Mouse (Mus musculus) neural tube, embryonic 10.5 days (tissue): Measurements from ENCODE around the gene Arl2.
"Not testable (repeated sequence)": the region's sequence is repeated elsewhere in the genome, so short reads cannot be mapped to it uniquely, and the experiment has no call there.

ENCODE experiments used
- DNase-seq: peaks from one replicate; pipeline ENCODE4 v3.0.0-alpha.2; 2017; ENCODE audit warnings: low spot score; ENCODE audit errors: extremely low spot score

The Arl2 gene

GRCm38 (mm10) chr19:6141394-6141749, at the start of gene Arl2:
Gene Arl2, minus strand, starts transcription at chr19:6141548.
- DNase-seq, result peak; percentile 87

GRCm38 (mm10) chr19:6184131-6184530, 42.8 kb upstream of the Arl2 start, which contains the start of gene Majin:
Gene Majin, plus strand, starts transcription at chr19:6184388.
- no peak for DNase-seq

DNA sequence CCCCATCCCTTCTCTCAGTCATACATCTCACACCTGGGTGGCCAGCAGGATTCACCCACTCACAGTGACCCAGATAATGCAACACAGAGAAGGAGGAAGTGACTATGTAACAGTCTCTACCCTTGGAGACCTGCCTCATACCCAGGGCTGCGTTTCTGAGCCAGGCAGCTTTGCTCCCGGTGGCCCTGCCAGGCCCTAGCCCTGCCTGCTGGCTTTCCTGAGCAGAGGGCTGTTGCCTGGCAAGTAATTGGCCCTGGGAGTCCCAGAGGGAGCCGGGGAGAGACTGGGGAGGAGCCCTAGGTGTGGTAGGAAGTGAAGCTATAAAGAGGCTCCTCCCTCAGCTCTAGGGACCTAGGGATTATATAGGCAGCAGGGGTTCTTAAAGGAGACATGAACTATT, 41.2 kb upstream of the Arl2 start:
- no peak for DNase-seq

DNA sequence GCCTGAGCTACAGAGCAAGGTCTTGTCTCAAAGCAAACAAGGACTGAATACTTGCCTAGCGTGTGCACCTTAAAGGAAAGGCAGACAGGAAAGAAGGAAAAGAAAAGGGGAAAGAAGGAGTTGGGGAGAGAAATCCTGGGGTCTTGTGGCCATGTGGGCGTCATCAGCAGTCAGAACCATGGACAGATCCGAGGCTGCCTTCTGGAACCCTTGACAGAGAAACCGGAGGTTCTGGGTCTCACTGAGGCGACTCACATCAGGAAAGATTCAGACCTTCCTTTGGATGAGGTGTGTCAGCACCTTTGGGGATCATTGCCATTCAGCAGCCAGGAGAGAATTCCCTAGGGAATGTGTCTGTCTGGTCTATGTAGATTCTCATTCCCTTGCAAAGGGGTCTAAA, 40.3 kb upstream of the Arl2 start:
- DNase-seq, result peak; percentile 36

GRCm38 (mm10) chr19:6178775-6179174, 37.4 kb upstream of the Arl2 start:
- DNase-seq, result no peak

- no peak for DNase-seq
Observed at GRCm38 (mm10) chr19:6174771-6175170, 33.4 kb upstream of the Arl2 start.

DNA sequence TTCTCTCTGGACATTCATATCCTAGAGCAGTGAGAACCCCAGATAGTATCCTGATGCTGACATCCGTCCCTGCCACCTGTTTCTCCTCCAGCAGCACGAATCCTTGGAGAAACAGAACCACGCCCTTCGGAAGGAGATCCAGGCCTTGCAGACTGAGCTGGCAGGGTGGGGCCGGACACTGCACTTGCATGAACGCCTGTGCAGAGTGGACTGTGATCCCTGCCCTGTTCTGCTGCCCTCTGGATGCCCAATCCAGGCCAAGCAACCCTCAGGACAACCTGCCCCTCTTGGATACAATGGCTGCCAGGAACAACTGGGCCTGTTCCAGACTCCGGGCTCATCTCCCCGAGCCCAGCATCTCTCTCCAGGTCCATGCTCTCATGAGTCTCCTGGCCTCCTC, 29.9 kb upstream of the Arl2 start:
- DNase-seq, result no peak

DNA sequence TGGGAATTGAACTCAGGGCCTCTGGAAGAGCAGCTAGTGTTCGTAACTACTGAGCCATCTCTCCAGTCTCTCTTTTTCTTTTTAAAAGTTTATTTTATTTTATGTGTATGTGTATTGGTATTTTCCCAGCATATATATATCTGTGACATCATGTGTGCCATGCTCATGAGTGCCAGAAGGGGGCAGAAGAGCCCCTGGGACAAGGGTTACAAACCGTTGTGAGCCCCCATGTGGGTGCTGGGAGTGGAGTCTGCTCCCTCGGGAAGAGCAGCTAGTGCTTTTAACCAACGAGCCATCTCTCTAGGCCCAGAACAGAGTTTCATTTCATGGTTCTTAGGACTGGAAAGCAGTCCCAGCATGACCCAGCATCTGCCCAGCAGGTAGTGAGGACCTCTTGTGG, 25.4 kb upstream of the Arl2 start:
- no peak for DNase-seq

DNA sequence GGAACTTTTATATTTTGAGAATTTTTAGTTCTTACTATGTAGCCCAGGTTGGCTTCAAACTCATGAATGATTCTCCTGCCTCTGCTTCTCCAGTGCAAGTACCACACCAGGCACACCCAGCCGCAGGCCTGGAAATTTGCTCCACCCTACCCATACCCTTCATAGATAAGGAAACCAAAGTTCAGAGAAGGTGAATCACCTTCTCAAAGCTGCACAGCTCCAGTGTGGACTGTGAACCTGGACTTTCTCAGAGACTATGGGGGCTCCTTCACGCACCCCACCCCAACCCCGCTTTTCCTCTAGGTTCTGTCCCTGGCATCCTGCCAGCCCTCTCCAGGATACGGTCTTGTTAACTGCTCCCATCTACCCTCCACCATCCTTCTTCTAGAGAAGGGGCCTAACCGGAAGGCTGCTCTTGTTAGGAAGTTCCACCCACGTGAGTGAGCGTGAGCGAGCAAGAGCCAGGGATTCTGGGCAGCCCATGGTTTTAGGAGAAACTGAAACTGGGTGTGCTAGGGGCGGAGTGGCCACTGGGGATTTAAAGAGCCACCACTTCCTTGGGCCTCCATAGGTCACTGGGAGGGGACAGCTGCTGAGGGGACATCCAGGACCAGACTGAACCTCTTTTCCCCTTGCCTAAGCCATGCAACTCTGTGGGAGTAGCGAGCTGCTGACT, 22.7 kb upstream of the Arl2 start:
- no peak for DNase-seq

DNA sequence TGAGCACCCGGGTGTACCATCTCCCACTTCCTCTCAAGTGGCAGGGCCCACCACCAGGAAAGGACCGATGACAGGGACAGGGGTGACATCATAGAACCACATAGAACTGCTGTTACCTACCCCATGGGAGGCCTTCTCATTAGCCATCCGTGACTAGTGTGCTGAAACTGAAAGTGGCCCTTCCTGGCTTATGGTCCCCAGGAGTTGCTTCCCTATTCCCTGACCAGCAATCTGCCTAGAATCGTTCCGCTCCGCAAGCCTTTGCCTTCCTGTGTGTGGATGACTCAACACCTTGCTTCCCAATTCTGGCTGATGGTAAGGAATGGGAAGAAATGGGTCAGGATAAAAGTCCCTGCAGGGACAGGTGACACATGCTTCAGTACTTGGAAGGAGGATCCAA, 15.9 kb upstream of the Arl2 start:
- DNase-seq, result no peak

GRCm38 (mm10) chr19:6156372-6156771, 15.0 kb upstream of the Arl2 start:
- no peak for DNase-seq

DNA sequence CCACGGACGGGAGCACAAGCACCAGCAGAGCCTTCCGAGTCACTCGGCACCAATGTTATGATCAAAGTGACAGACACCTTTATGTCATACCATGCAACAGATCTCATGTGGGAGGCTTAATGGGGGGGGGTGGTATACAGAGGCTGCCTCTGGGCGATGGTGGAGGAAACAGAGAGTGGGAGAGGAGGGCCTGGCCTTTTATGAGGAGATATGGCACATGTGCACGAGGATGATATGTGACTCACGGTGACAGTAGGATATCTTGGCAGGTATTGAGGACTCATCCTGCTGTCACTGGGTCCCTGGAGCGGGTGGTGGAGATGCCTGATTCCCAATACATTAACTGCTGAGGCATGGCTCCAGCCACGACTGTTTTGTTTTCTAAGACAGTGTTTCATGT, 13.8 kb upstream of the Arl2 start:
- DNase-seq, result no peak

- DNase-seq, result no peak
Observed at GRCm38 (mm10) chr19:6144842-6145241, 3.5 kb upstream of the Arl2 start.

DNA sequence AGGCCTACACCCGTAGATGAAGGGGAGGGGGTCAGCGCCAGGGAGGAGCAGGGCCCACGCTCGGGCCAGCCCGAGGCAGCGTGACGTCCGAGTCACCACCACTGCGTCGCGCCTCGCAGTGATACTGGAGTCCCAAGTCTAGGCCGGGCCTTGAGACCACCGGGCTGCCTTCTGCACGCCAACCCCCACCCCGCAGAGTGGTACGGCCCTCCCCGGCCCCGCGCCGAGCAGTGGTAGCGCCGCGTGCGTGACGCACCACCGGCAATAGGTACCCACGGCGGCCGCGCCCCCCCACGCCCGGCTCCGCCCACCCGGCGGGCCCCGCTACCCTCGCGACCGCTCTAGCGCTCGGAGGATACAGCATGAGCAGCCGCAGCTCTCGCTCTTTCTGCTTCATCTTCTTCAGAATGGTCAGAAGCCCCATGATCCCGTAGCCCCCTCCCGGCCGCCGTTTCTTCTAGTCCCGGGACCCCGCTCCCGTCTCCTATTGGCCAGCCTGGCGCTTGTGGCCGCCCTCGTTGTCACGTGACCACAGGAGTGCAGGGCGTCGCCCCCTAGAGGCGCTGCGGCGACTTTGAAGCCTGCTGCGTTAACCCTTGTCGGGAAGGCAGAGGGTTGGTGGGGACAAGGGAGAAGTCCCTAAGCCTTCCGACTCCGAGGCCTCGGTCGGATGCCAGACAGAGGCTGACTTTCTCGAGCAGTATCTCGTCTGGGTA, 512 bp downstream of the Arl2 start, which contains the start of gene Batf2:
Batf2 (plus strand) TSS at position 306 of the 716 bp plus-strand sequence.
- peak; percentile 97 for DNase-seq

DNA sequence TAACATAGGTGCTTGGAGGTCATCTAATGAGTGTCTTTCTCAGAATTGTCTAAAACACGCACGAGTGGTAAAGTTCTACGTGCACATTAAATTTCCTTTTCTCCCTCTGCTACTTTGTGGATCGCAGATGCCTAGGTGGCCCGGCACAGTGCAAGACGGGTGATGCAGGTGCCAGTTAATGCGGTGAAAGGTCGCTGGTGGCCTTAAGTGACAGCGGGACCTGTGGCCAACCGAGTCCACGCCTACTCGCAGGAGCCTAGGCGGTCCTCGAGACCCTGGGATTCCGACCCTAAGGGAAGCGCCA, 1.0 kb downstream of the Arl2 start:
- no peak for DNase-seq

DNA sequence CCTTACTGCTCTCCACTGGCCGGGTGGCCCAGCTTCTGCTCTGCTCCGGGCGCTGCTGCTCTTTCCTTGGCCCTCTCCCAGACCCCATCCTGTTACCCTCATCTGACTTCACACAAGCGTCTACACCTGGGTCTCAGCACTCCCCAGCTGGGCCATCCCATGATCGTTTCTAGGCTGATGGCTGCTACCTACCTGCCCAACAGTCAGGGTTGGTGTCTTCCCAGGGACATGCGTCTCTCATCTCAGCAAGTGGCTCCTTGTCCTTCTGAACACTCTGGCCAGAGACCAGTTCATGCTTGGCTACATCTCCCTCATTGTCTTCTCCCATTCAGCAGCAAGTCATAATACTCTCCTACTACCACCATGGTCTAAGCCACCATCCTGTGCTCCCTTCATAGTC, 1.6 kb downstream of the Arl2 start:
- DNase-seq, result no peak

DNA sequence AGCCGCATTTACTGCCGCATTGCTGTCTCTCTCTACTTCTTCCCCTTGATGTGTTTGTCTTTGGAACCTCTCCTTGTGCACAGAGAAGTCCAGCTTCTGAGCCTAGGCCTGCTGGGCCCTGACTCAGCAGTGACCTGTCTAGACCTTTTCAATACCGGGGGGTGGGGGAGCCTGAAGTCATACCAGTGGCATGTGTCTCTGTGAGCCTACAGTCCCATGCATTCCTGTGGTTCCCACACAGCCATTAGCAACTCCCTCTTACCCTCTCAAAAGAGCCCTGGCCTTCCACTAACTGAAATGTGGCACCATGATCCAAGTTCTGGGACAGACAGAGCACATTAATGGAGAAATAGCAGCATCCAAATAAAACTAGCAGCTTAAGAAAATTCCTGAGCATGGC, 5.0 kb downstream of the Arl2 start:
- DNase-seq, result no peak

GRCm38 (mm10) chr19:6133197-6133596, 8.2 kb downstream of the Arl2 start:
- not testable (repeated sequence) for DNase-seq

GRCm38 (mm10) chr19:6132171-6132827, 9.0 kb downstream of the Arl2 start:
- DNase-seq, result no peak

DNA sequence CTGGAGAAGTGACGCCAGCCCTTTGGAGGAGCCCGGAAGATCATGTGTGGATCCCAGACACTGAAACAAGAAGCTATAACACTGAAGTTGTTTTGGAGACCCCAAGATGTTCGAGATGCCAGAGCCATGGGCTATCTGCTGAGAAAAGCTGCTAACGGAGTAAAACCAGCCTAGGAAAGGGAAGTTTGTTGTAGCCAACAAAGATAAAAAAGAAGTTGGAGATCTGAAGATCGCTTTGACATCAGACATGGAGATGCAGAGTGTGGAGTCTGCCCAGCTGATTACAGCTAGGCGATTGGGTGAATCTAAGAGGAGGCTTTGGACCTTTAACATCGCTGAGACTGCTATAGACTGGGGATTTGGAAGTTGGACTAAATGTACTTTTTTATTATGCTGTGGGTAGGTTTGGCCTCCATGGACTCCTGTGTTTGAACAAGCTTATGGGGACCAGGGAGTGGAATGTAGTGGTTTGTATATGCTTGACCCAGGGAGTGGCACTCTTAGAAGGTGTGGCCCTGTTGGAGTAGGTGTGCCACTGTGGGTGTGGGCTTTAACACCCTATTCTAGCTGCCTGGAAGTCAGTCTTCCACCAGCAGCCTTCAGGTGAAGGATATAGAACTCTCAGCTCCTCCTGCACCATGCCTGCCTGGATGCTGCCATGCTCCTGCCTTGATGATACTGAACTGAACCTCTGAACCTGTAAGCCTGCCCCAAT, 10.8 kb downstream of the Arl2 start:
- not testable (repeated sequence) for DNase-seq

DNA sequence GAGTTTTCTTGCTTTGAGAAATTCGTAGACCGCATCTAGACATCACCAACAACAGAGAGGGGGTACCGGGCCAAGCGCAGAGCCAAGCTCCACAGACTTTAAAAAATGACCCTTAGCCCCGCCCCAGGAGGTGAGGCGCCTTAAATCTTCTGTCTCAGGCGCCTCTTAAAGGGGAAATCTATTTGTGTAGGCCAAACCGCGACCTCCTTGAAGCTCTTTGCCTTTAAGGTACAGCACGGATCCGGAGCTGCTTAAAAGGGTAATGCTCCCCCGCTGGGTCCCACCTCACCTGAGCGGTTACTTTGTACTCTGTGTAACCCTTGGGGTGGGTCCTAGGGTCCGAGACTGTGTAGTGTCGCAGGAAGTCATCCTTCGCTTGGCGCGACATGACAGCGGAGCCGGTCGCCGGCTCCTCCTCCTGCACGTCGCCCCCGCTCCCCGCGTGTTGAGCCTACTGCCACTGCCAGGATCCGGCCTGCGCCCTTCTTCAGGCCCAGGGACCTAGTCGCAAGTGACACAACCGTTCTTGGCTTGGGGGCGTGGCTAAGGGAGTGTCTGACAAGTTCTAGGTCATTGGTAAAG, 13.5 kb downstream of the Arl2 start, which contains the start of gene Snx15:
Snx15 (minus strand) TSS at position 545 of the 582 bp plus-strand sequence.
- DNase-seq, result peak; percentile 91
